Mouse (Mus musculus): Measurements from ENCODE around the gene Il19. TPM values are rescaled to one million over a fixed set of nuclear protein-coding genes. Genes with fewer than 3 reads are reported as not detected.

Gene Il19
- polyA plus RNA-seq, 1 experiment from 2014 or later = not detected

GRCm38 (mm10) chr1:130893329-130894040, 46.4 kb downstream of the Il19 start:
- Histone ChIP-seq H3K36me3 (ENCODE audit: control insufficient read depth, insufficient read depth, low read length) (no peaks in the 10 kb centered on the region), H3K9ac (ENCODE audit: low read depth, low read length) (no peak overlapping the region), H3K4me2 (no peak overlapping the region), H3K9me3 (replicated peaks; ENCODE audit: control insufficient read depth, low read length) (no peaks in the 10 kb centered on the region), H3K27ac (ENCODE audit: low read depth, low read length) (no peak overlapping the region), H3K4me1 (ENCODE audit: control insufficient read depth, insufficient read depth, low read length) (no peaks in the 10 kb centered on the region), H3K27me3 (ENCODE audit: control insufficient read depth, insufficient read depth, low read length) (no peaks in the 10 kb centered on the region), H3K4me3 (ENCODE audit: low read depth, low read length) (no peak overlapping the region)
- WGBS (ENCODE audit: insufficient replicate concordance) = 71% methylated on average over 9 of the region's 9 CpGs
- no peak for ATAC-seq (replicated peaks; ENCODE audit: insufficient number of reproducible peaks, low FRiP score, low TSS enrichment)

GRCm38 (mm10) chr1:130892446-130892845, 47.5 kb downstream of the Il19 start:
- 73% methylated on average over 1 of the region's 1 CpGs for WGBS (ENCODE audit: insufficient replicate concordance)
- no peaks in the 10 kb centered on the region for H3K36me3 ChIP-seq (ENCODE audit: control insufficient read depth, insufficient read depth, low read length)
- no peak overlapping the region for H3K4me3 ChIP-seq (ENCODE audit: low read depth, low read length)
- H3K9me3 ChIP-seq (replicated peaks; ENCODE audit: control insufficient read depth, low read length) = no peaks in the 10 kb centered on the region
- H3K4me2 ChIP-seq = no peak overlapping the region
- no peaks in the 10 kb centered on the region for H3K27me3 ChIP-seq (ENCODE audit: control insufficient read depth, insufficient read depth, low read length)
- no peaks in the 10 kb centered on the region for H3K4me1 ChIP-seq (ENCODE audit: control insufficient read depth, insufficient read depth, low read length)
- no peak for ATAC-seq (replicated peaks; ENCODE audit: insufficient number of reproducible peaks, low FRiP score, low TSS enrichment)
- no peak overlapping the region for H3K9ac ChIP-seq (ENCODE audit: low read depth, low read length)
- no peak overlapping the region for H3K27ac ChIP-seq (ENCODE audit: low read depth, low read length)

DNA sequence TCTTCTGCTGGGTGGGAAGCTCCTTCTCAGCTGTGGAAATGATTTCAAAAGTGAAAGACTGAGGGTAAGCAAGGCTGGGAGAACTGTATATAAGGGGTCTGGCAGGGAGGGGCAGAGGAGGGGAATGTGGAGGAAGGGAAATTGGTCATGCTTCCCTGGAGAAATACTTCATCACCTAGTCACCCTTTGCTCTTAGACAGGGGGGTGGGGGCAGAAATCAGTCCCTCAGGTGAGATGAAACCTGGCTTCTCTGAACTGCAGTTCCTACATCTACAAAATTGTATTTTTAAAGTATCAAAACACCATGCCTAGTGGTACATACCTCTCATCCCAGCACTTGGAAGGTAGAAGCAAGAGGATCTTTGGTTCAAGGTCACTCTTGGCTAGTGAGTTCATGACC, 52.6 kb downstream of the Il19 start, which contains the start of gene Il24:
Il24 (minus strand) TSS at position 101 of the 400 bp plus-strand sequence.
- Histone ChIP-seq H3K4me2 (no peak within 1 kb of the TSS), H3K4me3 (ENCODE audit: low read depth, low read length) (no peak within 1 kb of the TSS), H3K36me3 (ENCODE audit: control insufficient read depth, insufficient read depth, low read length) (no peaks in the 10 kb centered on the region), H3K4me1 (ENCODE audit: control insufficient read depth, insufficient read depth, low read length) (no peaks in the 10 kb centered on the region), H3K27ac (ENCODE audit: low read depth, low read length) (no peak within 1 kb of the TSS), H3K27me3 (ENCODE audit: control insufficient read depth, insufficient read depth, low read length) (no peaks in the 10 kb centered on the region; the same call in 1 of the 2 replicates), H3K9ac (ENCODE audit: low read depth, low read length) (no peak within 1 kb of the TSS), H3K9me3 (replicated peaks; ENCODE audit: control insufficient read depth, low read length) (no peaks in the 10 kb centered on the region)
- ATAC-seq (replicated peaks; ENCODE audit: insufficient number of reproducible peaks, low FRiP score, low TSS enrichment) = no peak

DNA sequence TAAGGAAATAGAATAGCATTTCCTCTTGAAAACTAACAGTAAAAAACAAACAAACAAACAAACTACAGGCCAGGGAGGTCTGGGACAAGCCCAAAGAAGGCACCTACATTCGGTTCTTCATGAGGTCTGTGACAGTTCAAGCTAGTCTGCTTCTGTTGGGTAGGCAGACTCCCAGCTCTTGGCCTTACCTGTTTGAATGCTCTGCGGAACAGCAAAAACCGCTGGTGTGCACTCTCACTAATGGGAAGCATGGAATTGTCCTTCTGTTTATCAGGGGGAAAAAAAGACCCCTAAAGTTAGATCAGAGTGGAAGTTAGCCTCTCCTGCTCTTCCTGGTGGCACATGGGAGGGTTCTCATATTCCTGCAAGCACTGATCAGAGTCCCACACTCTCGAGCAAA, 56.8 kb downstream of the Il19 start:
- H3K27me3 ChIP-seq (ENCODE audit: control insufficient read depth, insufficient read depth, low read length) = peaks cover 13% of the 10 kb centered on the region
- no peak overlapping the region for H3K4me3 ChIP-seq (ENCODE audit: low read depth, low read length)
- no peak overlapping the region for H3K27ac ChIP-seq (ENCODE audit: low read depth, low read length)
- H3K9me3 ChIP-seq (replicated peaks; ENCODE audit: control insufficient read depth, low read length) = no peaks in the 10 kb centered on the region
- WGBS (ENCODE audit: insufficient replicate concordance) = 78% methylated on average over 4 of the region's 4 CpGs
- H3K9ac ChIP-seq (ENCODE audit: low read depth, low read length) = no peak overlapping the region
- H3K36me3 ChIP-seq (ENCODE audit: control insufficient read depth, insufficient read depth, low read length) = no peaks in the 10 kb centered on the region
- no peak for ATAC-seq (replicated peaks; ENCODE audit: insufficient number of reproducible peaks, low FRiP score, low TSS enrichment)
- no peak overlapping the region for H3K4me2 ChIP-seq
- H3K4me1 ChIP-seq (ENCODE audit: control insufficient read depth, insufficient read depth, low read length) = 0 out of 2 replicates have a peak, but pooled peaks cover 2% of the 10 kb centered on the region

Other genes starting within 250 kb of the Il19 start
- not detected in 2 replicates for gene Gm29427, start 224.3 kb downstream of the Il19 start, polyA plus RNA-seq (2014; fragmentation: Nextera tagmentation; extraction: Ambion mirVana)
- gene Yod1, start 222.8 kb downstream of the Il19 start, polyA plus RNA-seq (2014; fragmentation: Nextera tagmentation; extraction: Ambion mirVana) = 6.5 and 11.1 TPM in 2 replicates
- gene Pfkfb2, start 210.9 kb downstream of the Il19 start, polyA plus RNA-seq (2014; fragmentation: Nextera tagmentation; extraction: Ambion mirVana) = 4.8 and 5.4 TPM in 2 replicates
- gene AA986860, start 208.1 kb downstream of the Il19 start, polyA plus RNA-seq (2014; fragmentation: Nextera tagmentation; extraction: Ambion mirVana) = 0.69 and 1.2 TPM in 2 replicates
- gene Fcamr, start 139.2 kb downstream of the Il19 start, polyA plus RNA-seq (2014; fragmentation: Nextera tagmentation; extraction: Ambion mirVana) = 0.09 TPM in 1 of 2 replicates, not detected in the other
- gene Pigr, start 113.4 kb downstream of the Il19 start, polyA plus RNA-seq (2014; fragmentation: Nextera tagmentation; extraction: Ambion mirVana) = not detected in 2 replicates
- gene Fcmr, start 74.4 kb downstream of the Il19 start, polyA plus RNA-seq (2014; fragmentation: Nextera tagmentation; extraction: Ambion mirVana) = 1.6 and 2.2 TPM in 2 replicates
- not detected in 2 replicates for gene Il24, start 52.7 kb downstream of the Il19 start, polyA plus RNA-seq (2014; fragmentation: Nextera tagmentation; extraction: Ambion mirVana)
- not detected in 2 replicates for gene Il20, start 28.7 kb downstream of the Il19 start, polyA plus RNA-seq (2014; fragmentation: Nextera tagmentation; extraction: Ambion mirVana)
- not detected in 2 replicates for gene Il10, start 79.7 kb upstream of the Il19 start, polyA plus RNA-seq (2014; fragmentation: Nextera tagmentation; extraction: Ambion mirVana)
- gene Mapkapk2, start 157.7 kb upstream of the Il19 start, polyA plus RNA-seq (2014; fragmentation: Nextera tagmentation; extraction: Ambion mirVana) = 51.4 and 57.6 TPM in 2 replicates
- 3.7 and 4.0 TPM in 2 replicates for gene Dyrk3, start 198.2 kb upstream of the Il19 start, polyA plus RNA-seq (2014; fragmentation: Nextera tagmentation; extraction: Ambion mirVana)
- 50.7 and 51.5 TPM in 2 replicates for gene Eif2d, start 213.1 kb upstream of the Il19 start, polyA plus RNA-seq (2014; fragmentation: Nextera tagmentation; extraction: Ambion mirVana)